Mouse (Mus musculus) neural tube, embryonic 14.5 days (tissue): Measurements from ENCODE around the gene Poll. TPM values are rescaled to one million over a fixed set of nuclear protein-coding genes. Genes with fewer than 3 reads are reported as not detected.

Source experiments
- ATAC-seq: fragments of 200-750 bp; cut with Nextera tagmentation; 2 replicates; pipeline ENCODE4 v1.8.0; 2017; ENCODE audit warnings: low read depth, mild to moderate bottlenecking, moderate TSS enrichment, moderate library complexity
- H3K27ac ChIP-seq: fragments of 300-500 bp; sonication (generic); 2 replicates; pipeline ENCODE4 v1.5.1; 2014; ENCODE audit warnings: low read depth, mild to moderate bottlenecking, control low read depth, low read length, moderate library complexity, mixed read lengths
- H3K27me3 ChIP-seq: fragments of 300-500 bp; sonication (generic); 2 replicates; pipeline ENCODE4 v1.6.1; 2014; ENCODE audit warnings: low read length; ENCODE audit not compliant: control insufficient read depth, insufficient read depth
- H3K36me3 ChIP-seq: fragments of 300-500 bp; sonication (generic); 2 replicates; pipeline ENCODE4 v1.6.1; 2014; ENCODE audit warnings: low read length, mixed read lengths; ENCODE audit not compliant: control insufficient read depth, insufficient read depth
- H3K4me1 ChIP-seq: fragments of 300-500 bp; sonication (generic); 2 replicates; pipeline ENCODE4 v1.6.1; 2014; ENCODE audit warnings: low read length; ENCODE audit not compliant: control insufficient read depth, insufficient read depth
- H3K4me2 ChIP-seq: fragments of 300-500 bp; sonication (generic); 2 replicates; pipeline ENCODE4 v1.6.1; 2014; ENCODE audit warnings: mild to moderate bottlenecking, low read depth, low read length, control low read depth
- H3K4me3 ChIP-seq: fragments of 300-500 bp; sonication (generic); 2 replicates; pipeline ENCODE4 v1.5.1; 2014; ENCODE audit warnings: low read depth, low read length, control low read depth, mixed read lengths
- H3K9ac ChIP-seq: fragments of 300-500 bp; sonication (generic); replicated peaks from 2 replicates; pipeline ENCODE4 v1.6.1; 2014; ENCODE audit warnings: low read depth, mild to moderate bottlenecking, control low read depth, low read length, mixed read lengths
- H3K9me3 ChIP-seq: fragments of 300-500 bp; sonication (generic); 2 replicates; pipeline ENCODE4 v1.6.1; 2016; ENCODE audit warnings: low read length; ENCODE audit not compliant: control insufficient read depth
- WGBS: fragments of 180-500 bp; shearing (Covaris S2); extraction: QIAGEN DNeasy Blood & Tissue Kit; methylation state at CpG from one replicate; pipeline ENCODE4 v1.1.7; 2014; 5-methylcytosine and 5-hydroxymethylcytosine counted together
- polyA plus RNA-seq: library from polyadenylated mRNA; unstranded; fragments of >200 nt; fragmentation: Nextera tagmentation; extraction: Ambion mirVana; gene quantifications from 2 replicates; pipeline ENCODE4 v1.2.1, GENCODE M21; 2014

Gene Poll
- polyA plus RNA-seq, 1 experiment from 2014 or later: 9.2 TPM

GRCm38 (mm10) chr19:45510680-45511079 lies 49.7 kb downstream of the Poll start:
- Histone ChIP-seq H3K4me1 (peaks cover 12% of the 10 kb centered on the region; the same call in 1 of the 2 replicates), H3K27me3 (no peaks in the 10 kb centered on the region), H3K36me3 (peaks cover 10% of the 10 kb centered on the region), H3K4me3 (no peak overlapping the region), H3K9me3 (no peaks in the 10 kb centered on the region), H3K9ac (no peak overlapping the region), H3K27ac (no peak overlapping the region), H3K4me2 (no peak overlapping the region)
- WGBS: 73% methylated on average over 3 of the region's 3 CpGs
- no peak for ATAC-seq

DNA sequence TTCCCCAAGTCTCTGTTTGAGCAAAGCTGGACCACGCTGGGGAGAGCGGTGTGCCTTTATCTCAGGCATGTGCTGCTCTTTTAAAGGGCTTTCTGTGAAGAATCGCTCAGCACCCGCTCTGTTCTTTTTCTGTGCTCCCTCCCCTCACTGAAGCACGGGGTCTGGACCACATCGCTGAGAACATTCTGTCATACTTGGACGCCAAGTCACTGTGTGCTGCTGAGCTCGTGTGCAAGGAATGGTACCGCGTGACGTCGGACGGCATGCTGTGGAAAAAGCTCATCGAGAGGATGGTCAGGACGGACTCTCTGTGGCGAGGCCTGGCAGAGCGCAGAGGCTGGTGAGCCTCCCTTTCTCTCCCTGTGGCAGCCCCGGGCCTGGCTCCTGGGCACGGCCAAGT lies 52.8 kb downstream of the Poll start:
- no peaks in the 10 kb centered on the region for H3K27me3 ChIP-seq
- no peak overlapping the region for H3K9ac ChIP-seq
- no peak overlapping the region for H3K4me3 ChIP-seq
- WGBS: 80% methylated on average over 19 of the region's 19 CpGs
- no peaks in the 10 kb centered on the region for H3K9me3 ChIP-seq
- H3K36me3 ChIP-seq: peaks cover 4% of the 10 kb centered on the region; the same call in 1 of the 2 replicates
- no peak for ATAC-seq
- no peak overlapping the region for H3K27ac ChIP-seq
- no peak overlapping the region for H3K4me2 ChIP-seq
- peaks cover 12% of the 10 kb centered on the region; the same call in 1 of the 2 replicates for H3K4me1 ChIP-seq

DNA sequence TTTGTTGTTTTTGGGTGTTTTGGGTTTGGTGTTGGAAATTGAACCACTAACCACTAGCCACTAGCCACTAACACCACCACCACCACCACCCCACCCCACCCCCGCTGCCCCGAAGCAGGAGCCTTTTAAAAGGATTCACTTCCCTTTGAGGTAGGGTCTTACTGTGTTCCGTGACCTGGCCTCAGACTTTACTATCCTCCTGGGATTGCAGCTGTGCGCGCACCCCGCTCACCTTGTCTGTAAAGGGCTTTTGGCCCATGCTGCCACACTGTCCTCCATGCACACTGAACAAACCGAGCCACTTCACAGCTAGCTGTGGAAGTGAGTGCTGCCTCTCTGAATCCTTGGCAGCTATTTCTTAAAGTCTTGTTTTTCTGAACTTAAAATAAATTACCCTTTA lies 54.9 kb downstream of the Poll start:
- no peak overlapping the region for H3K27ac ChIP-seq
- 77% methylated on average over 7 of the region's 7 CpGs for WGBS
- no peak for ATAC-seq
- H3K9me3 ChIP-seq: no peaks in the 10 kb centered on the region
- H3K9ac ChIP-seq: no peak overlapping the region
- H3K4me1 ChIP-seq: no peaks in the 10 kb centered on the region
- no peak overlapping the region for H3K4me3 ChIP-seq
- no peaks in the 10 kb centered on the region for H3K27me3 ChIP-seq
- peaks cover 4% of the 10 kb centered on the region; the same call in 1 of the 2 replicates for H3K36me3 ChIP-seq
- H3K4me2 ChIP-seq: no peak overlapping the region

Other genes with a start within 250 kb of the Poll start
- 70.8 and 74.8 TPM in 2 replicates for gene Btrc, start 196.8 kb downstream of the Poll start, polyA plus RNA-seq
- 68.1 and 76.3 TPM in 2 replicates for gene Gm17018, start 84 bp upstream of the Poll start, polyA plus RNA-seq
- 6.8 and 8.4 TPM in 2 replicates for gene Fbxw4, start 99.8 kb upstream of the Poll start, polyA plus RNA-seq
- gene Fgf8, start 182.4 kb upstream of the Poll start, polyA plus RNA-seq: 0.35 TPM in 1 of 2 replicates, not detected in the other
- 5.9 and 6.1 TPM in 2 replicates for gene Npm3, start 189.1 kb upstream of the Poll start, polyA plus RNA-seq
- gene Mgea5, start 223.3 kb upstream of the Poll start, polyA plus RNA-seq: 106 and 108 TPM in 2 replicates